Mouse (Mus musculus): Measurements from ENCODE around the gene Setd5. TPM values are rescaled to one million over a fixed set of nuclear protein-coding genes. Genes with fewer than 3 reads are reported as not detected.

Setd5 gene
- polyA plus RNA-seq, 1 experiment from 2014 or later: 33.4 TPM

Other genes starting within 250 kb of the Setd5 start
- 0.42 to 0.61 TPM (median 0.53 TPM) in 3 replicates for gene Srgap3, start 130.1 kb upstream of the Setd5 start, polyA plus RNA-seq (2018)
- gene Thumpd3, start 31.1 kb upstream of the Setd5 start, polyA plus RNA-seq (2018): 41.1 to 75.6 TPM (median 49.0 TPM) in 3 replicates
- not detected in 3 replicates for gene Lhfpl4, start 118.0 kb downstream of the Setd5 start, polyA plus RNA-seq (2018)
- 17.8 to 43.7 TPM (median 23.3 TPM) in 3 replicates for gene Mtmr14, start 160.5 kb downstream of the Setd5 start, polyA plus RNA-seq (2018)
- not detected in 3 replicates for gene Cpne9, start 204.9 kb downstream of the Setd5 start, polyA plus RNA-seq (2018)
- 24.0 to 33.8 TPM (median 28.7 TPM) in 3 replicates for gene Brpf1, start 229.8 kb downstream of the Setd5 start, polyA plus RNA-seq (2018)
- 5.2 to 11.7 TPM (median 7.6 TPM) in 3 replicates for gene Ogg1, start 249.6 kb downstream of the Setd5 start, polyA plus RNA-seq (2018)